Mouse (Mus musculus) frontal cortex, postnatal 10 days (tissue): ENCODE measurements around the gene Cela3b.
A peak's percentile ranks its signal among the peaks of the same experiment; 100 is the strongest.

Experiments used
- DNase-seq, 2 experiments: peaks; one replicate each; pipeline ENCODE4 v3.0.0; 2022; ENCODE audit warnings: low spot score in 2 of 2, mixed read lengths in 1 of 2

Cela3b gene

GRCm38 (mm10) chr4:137430502-137430901 lies at the start of gene Cela3b:
Gene Cela3b (minus strand): TSS chr4:137430540.
- no peak for DNase-seq

GRCm38 (mm10) chr4:137479757-137480156 lies 49.4 kb upstream of the Cela3b start:
- DNase-seq = no peak

- no peak for DNase-seq
Measured at GRCm38 (mm10) chr4:137478306-137478705, 48.0 kb upstream of the Cela3b start.

GRCm38 (mm10) chr4:137477611-137478010 lies 47.3 kb upstream of the Cela3b start:
- no peak for DNase-seq

GRCm38 (mm10) chr4:137476761-137477237 lies 46.5 kb upstream of the Cela3b start:
- DNase-seq = no peak

GRCm38 (mm10) chr4:137476065-137476760 lies 45.9 kb upstream of the Cela3b start:
- peak in 1 of 2 experiments; percentile 25 for DNase-seq

GRCm38 (mm10) chr4:137475271-137476050 lies 45.1 kb upstream of the Cela3b start:
- no peak for DNase-seq

- no peak for DNase-seq
Measured at GRCm38 (mm10) chr4:137474694-137475093, 44.4 kb upstream of the Cela3b start.

GRCm38 (mm10) chr4:137473701-137474388 lies 43.5 kb upstream of the Cela3b start:
- no peak for DNase-seq

GRCm38 (mm10) chr4:137473240-137473639 lies 42.9 kb upstream of the Cela3b start:
- DNase-seq = no peak

GRCm38 (mm10) chr4:137471326-137471725 lies 41.0 kb upstream of the Cela3b start:
- no peak for DNase-seq

GRCm38 (mm10) chr4:137470701-137471317 lies 40.5 kb upstream of the Cela3b start:
- no peak for DNase-seq

- no peak for DNase-seq
Measured at GRCm38 (mm10) chr4:137469845-137470692, 39.7 kb upstream of the Cela3b start.

GRCm38 (mm10) chr4:137469081-137469844 lies 38.9 kb upstream of the Cela3b start:
- no peak for DNase-seq

- DNase-seq = peak; percentile 79 to 87
Measured at GRCm38 (mm10) chr4:137468260-137469080, 38.1 kb upstream of the Cela3b start, which contains the start of gene Hspg2. Gene Hspg2 (plus strand): TSS chr4:137468769.

- DNase-seq = no peak
Measured at GRCm38 (mm10) chr4:137467525-137467924, 37.2 kb upstream of the Cela3b start.

- DNase-seq = no peak
Measured at GRCm38 (mm10) chr4:137466991-137467390, 36.7 kb upstream of the Cela3b start.

- no peak for DNase-seq
Measured at GRCm38 (mm10) chr4:137465125-137465787, 34.9 kb upstream of the Cela3b start.
